Mouse (Mus musculus): Measurements from ENCODE around the gene Lmo1. TPM values are rescaled to one million over a fixed set of nuclear protein-coding genes. Genes with fewer than 3 reads are reported as not detected.

Gene Lmo1
- 0.95 TPM for total RNA-seq (2023)

DNA sequence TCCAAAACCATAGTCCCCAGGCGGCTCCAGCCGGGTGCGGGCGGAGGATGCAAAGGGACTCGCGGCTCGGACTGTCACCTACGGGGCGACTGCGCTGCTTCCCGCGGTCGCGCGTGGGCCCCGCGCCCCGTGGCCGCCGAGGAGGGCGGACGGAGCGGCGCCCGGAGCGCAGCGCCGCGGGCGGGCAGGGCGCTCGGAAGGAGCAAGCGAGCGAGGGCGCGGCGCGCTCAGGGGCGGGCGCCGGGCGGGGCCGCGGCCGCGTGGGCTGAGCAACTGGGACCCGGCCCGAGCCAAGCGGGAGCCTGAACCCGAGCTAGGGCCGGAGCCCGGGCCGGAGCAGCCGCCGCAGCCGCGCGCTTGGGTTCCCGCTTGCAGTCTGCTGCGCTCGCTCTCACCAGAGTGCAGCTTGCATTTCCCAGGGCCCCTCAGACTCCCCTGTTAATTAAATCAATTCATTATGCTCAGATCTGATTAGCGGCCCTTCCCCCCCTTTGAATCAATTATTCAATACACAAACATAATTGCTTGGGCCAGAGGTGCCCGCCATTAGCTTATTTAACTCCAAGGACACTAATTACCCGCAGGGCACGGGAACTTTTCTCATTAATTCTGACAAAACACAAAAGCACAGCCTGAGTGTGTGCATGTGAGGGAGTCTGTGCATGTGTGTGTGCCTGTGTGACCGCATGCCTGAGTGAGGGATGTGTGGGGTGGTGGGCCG, at the start of gene Lmo1:
Lmo1 (minus strand) TSS at position 259 of the 721 bp plus-strand sequence.

Other genes with a start within 250 kb of the Lmo1 start
- gene Nlrp10, start 245.0 kb downstream of the Lmo1 start, total RNA-seq (2023), result 1.7 TPM
- 256 TPM for gene Eif3f, start 240.8 kb downstream of the Lmo1 start, total RNA-seq (2023)
- gene Tub, start 224.9 kb downstream of the Lmo1 start, total RNA-seq (2023), result 0.86 TPM
- not detected for gene Ric3, start 91.9 kb downstream of the Lmo1 start, total RNA-seq (2023)

All from CD8-positive naive resting alpha-beta T cell, adult 57 days (primary cell).